Mouse (Mus musculus): ENCODE data around the gene Vps35l. TPM values are rescaled to one million over a fixed set of nuclear protein-coding genes. Genes with fewer than 3 reads are reported as not detected.
A peak's percentile ranks its signal among the peaks of the same experiment; 100 is the strongest.

The Vps35l gene
- polyA plus RNA-seq, 1 experiment: 1.2 TPM

DNA sequence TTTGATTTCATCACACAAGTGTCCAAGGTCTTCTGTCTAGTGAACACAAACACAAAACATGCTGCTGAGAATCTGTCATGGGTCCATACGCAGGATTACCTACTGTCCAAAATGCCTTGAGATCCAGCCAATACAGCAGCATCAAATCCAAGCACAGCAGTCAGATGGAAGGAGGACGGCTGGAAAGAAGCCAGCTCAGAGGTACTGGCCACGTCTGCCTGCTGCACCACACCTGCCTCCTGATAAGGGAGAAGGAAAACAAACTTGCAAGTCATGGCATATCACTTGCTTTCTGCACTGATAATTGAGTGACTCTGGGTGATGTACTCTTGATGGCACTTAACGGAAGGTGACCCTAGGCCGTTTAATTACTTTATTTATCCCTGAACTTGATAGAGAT, 105.1 kb downstream of the Vps35l start:
- H3K4me3 ChIP-seq (replicated peaks): no peak overlapping the region
- H3K9me3 ChIP-seq (ENCODE audit: control insufficient read depth, low read length): no peaks in the 10 kb centered on the region
- H3K4me1 ChIP-seq (ENCODE audit: control insufficient read depth): peaks cover 12% of the 10 kb centered on the region
- H3K27me3 ChIP-seq (ENCODE audit: control insufficient read depth): no peaks in the 10 kb centered on the region
- peaks cover 98% of the 10 kb centered on the region for H3K36me3 ChIP-seq (ENCODE audit: control insufficient read depth)
- TF ChIP-seq GATA1 (IDR thresholded peaks at IDR 0.05; ENCODE audit: low read length): no peak
- no peak for TF ChIP-seq TAL1 (IDR thresholded peaks at IDR 0.05; ENCODE audit: low read length)

DNA sequence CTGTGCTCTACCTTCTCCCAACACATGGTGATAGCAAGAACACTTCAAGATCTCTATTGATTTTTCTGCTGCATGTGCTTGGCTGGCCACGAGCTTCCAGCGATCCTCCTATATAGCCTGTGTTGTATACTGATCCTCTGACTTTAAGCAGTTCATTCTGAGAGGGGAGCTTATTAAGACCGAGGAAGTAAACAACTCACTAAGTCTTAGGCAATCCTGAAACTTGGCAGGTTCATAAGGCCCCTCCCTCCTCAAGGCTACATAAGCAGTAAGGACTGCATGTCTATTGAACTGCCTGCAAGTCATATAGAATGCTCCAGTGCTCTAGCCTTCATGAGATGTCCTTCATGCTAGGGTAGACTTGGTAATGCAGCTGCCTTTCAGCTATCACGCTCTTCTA, 106.3 kb downstream of the Vps35l start:
- Histone ChIP-seq H3K27me3 (ENCODE audit: control insufficient read depth) (no peaks in the 10 kb centered on the region), H3K4me1 (ENCODE audit: control insufficient read depth) (peaks cover 21% of the 10 kb centered on the region), H3K9me3 (ENCODE audit: control insufficient read depth, low read length) (no peaks in the 10 kb centered on the region), H3K4me3 (replicated peaks) (no peak overlapping the region), H3K36me3 (ENCODE audit: control insufficient read depth) (peaks cover 99% of the 10 kb centered on the region)
- TF ChIP-seq TAL1 (IDR thresholded peaks at IDR 0.05; ENCODE audit: low read length): no peak
- TF ChIP-seq GATA1 (IDR thresholded peaks at IDR 0.05; ENCODE audit: low read length): no peak

DNA sequence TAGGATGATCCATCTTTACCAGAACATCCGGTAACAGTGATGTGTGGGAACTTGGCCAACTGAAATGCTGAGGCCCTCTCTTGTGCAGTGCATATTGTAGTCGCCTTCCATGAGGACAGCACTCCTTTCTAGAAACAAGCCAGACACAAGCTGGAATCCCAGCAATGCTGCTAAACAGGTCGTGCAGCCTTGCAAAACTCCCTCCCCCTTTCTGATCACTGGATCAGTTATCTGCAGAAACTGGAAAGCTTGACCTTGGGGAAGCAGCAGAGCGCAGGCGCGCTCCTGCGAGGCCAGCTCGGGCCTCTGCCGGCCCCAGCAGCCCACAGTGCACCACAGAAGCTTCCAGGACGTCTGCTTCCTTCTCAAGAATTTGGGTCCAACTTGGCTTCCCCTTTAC, 108.8 kb downstream of the Vps35l start:
- no peaks in the 10 kb centered on the region for H3K9me3 ChIP-seq (ENCODE audit: control insufficient read depth, low read length)
- peaks cover 95% of the 10 kb centered on the region for H3K36me3 ChIP-seq (ENCODE audit: control insufficient read depth)
- no peak for TF ChIP-seq GATA1 (IDR thresholded peaks at IDR 0.05; ENCODE audit: low read length)
- no peak for TF ChIP-seq TAL1 (IDR thresholded peaks at IDR 0.05; ENCODE audit: low read length)
- H3K27me3 ChIP-seq (ENCODE audit: control insufficient read depth): no peaks in the 10 kb centered on the region
- peaks cover 23% of the 10 kb centered on the region for H3K4me1 ChIP-seq (ENCODE audit: control insufficient read depth)
- no peak overlapping the region for H3K4me3 ChIP-seq (replicated peaks)

DNA sequence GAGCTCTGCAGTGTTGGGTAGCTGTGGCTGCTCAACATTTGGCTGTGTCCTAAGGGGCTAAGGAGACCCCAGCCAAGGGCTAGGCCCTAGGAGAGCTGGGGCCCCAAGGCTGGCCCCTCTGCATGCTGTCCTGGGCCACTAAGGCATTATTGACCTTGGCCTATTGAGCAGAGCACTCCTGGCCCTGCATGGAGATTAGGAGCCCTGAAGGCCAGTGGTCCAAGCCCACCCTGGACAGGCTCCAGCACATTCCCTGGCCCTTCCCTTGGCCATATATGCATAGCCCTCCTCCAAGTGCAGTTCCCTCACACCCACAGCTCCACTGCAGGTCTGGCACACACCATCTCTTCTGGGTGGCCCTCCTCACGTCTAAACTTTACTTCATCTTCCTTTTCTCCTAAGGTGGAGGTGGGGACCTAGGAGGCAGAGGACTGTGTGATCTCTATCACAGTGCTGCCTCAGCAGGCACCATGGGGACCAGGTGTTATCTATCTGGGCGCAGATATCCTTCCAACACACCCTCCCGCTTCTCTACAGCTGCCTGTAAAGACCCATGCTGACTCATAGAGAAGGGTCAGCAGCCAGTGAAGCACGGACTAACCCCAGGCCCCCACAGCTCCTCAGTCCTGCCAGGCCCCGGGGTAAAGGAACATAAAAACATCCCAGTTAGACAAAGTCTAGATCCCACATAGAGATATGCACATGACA, 109.7 kb downstream of the Vps35l start:
- Histone ChIP-seq H3K4me1 (ENCODE audit: control insufficient read depth) (peaks cover 31% of the 10 kb centered on the region), H3K9me3 (ENCODE audit: control insufficient read depth, low read length) (no peaks in the 10 kb centered on the region), H3K36me3 (ENCODE audit: control insufficient read depth) (peaks cover 86% of the 10 kb centered on the region), H3K4me3 (replicated peaks) (no peak overlapping the region), H3K27me3 (ENCODE audit: control insufficient read depth) (no peaks in the 10 kb centered on the region)
- TF ChIP-seq GATA1 (IDR thresholded peaks at IDR 0.05; ENCODE audit: low read length): peak; percentile 24; the same call in 1 of the 2 replicates
- no peak for TF ChIP-seq TAL1 (IDR thresholded peaks at IDR 0.05; ENCODE audit: low read length)

DNA sequence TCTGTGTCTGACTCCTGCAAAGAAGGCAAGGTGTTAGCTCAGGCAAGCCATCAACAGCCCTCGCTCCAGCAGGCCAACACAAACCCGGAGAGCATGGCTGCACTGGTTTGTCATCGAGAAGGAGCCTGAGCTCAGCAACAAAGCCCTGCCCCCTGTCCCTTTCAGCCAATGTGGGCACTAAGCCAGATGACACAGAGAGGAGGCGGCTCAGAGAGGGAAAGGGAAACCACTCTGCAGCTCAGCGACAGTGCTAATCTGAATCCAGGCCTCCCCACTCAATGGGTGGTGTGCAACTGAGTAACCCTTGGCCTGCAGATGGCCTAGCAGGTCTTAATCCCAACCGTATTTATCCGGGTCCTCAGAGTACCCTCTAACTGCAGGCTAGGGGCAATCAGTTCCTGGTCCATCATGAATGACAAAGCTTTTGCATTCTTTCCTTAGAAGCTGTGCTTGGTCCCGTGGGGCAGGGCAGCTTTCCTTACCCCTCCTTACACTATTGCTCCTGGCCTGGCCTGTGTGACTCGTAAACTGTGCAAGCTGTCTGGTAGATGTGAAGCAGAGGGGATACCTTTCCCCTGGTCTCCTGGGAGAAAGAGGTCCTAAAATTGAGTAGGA, 110.8 kb downstream of the Vps35l start:
- TF ChIP-seq TAL1 (IDR thresholded peaks at IDR 0.05; ENCODE audit: low read length): no peak
- no peak for TF ChIP-seq GATA1 (IDR thresholded peaks at IDR 0.05; ENCODE audit: low read length)
- H3K9me3 ChIP-seq (ENCODE audit: control insufficient read depth, low read length): no peaks in the 10 kb centered on the region
- H3K4me1 ChIP-seq (ENCODE audit: control insufficient read depth): peaks cover 36% of the 10 kb centered on the region
- H3K4me3 ChIP-seq (replicated peaks): no peak overlapping the region
- H3K27me3 ChIP-seq (ENCODE audit: control insufficient read depth): no peaks in the 10 kb centered on the region
- H3K36me3 ChIP-seq (ENCODE audit: control insufficient read depth): peaks cover 75% of the 10 kb centered on the region

DNA sequence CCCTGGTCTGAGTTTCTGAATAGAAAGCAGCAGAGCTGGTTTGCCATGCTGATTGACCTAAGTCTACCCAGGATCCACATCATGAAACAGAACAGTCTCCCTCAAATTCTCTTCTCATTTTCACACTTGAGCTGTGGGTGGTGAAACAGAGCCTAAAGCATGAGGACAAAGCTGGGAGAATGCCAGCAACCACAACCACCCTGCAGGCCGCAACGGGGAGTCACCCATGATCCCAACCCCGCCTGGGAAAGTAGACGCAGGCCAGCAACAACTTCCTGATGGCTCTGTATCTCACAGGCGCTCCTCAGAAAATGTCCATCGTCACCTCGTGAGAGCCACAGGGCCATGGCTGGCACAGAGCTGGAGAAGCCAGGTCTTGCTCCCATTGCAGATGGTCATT, 111.5 kb downstream of the Vps35l start:
- Histone ChIP-seq H3K36me3 (ENCODE audit: control insufficient read depth) (peaks cover 68% of the 10 kb centered on the region), H3K4me3 (replicated peaks) (no peak overlapping the region), H3K9me3 (ENCODE audit: control insufficient read depth, low read length) (no peaks in the 10 kb centered on the region), H3K27me3 (ENCODE audit: control insufficient read depth) (no peaks in the 10 kb centered on the region), H3K4me1 (ENCODE audit: control insufficient read depth) (peaks cover 44% of the 10 kb centered on the region)
- TF ChIP-seq TAL1 (IDR thresholded peaks at IDR 0.05; ENCODE audit: low read length): no peak
- TF ChIP-seq GATA1 (IDR thresholded peaks at IDR 0.05; ENCODE audit: low read length): no peak

DNA sequence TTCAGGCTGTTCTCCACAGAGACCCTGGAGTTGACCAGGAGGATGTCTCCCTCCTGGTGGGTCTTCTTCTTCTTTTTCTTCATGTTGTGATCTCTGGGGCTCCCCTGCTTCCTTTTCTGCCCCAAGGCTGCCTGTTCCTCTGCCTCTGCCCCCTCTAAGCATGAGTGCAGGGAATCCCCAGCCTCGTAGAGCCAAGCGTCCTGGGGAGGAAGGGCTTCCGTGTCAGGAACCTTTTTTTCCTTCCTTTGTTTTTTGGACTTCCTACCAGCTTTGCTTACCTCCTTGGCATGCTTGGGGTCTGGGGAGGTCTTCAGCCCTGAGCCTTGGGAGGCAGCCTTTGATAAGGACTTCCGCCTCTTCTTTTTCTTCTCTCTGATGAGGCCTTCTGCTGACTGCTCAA, 112.6 kb downstream of the Vps35l start:
- Histone ChIP-seq H3K9me3 (ENCODE audit: control insufficient read depth, low read length) (no peaks in the 10 kb centered on the region), H3K27me3 (ENCODE audit: control insufficient read depth) (no peaks in the 10 kb centered on the region), H3K36me3 (ENCODE audit: control insufficient read depth) (peaks cover 58% of the 10 kb centered on the region), H3K4me3 (replicated peaks) (no peak overlapping the region), H3K4me1 (ENCODE audit: control insufficient read depth) (peaks cover 44% of the 10 kb centered on the region)
- no peak for TF ChIP-seq GATA1 (IDR thresholded peaks at IDR 0.05; ENCODE audit: low read length)
- TF ChIP-seq TAL1 (IDR thresholded peaks at IDR 0.05; ENCODE audit: low read length): no peak

DNA sequence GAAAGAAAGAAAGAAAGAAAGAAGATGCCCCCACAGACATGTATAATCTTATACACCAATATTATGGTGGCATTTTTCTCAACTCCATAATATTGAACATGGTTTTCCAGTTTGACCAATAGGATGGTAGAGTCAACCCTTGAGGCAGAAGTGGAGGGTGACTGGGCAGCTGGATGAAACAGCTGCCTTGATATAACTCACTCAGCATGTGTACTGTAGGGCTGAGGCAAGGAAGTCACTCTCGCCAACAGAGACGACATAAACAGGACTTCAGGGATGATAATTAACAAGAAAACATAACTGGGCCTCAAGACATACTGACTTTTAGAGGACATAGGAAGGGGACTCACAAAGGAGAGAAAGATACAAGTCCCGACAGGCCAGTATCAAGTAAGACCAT, 114.6 kb downstream of the Vps35l start:
- H3K4me1 ChIP-seq (ENCODE audit: control insufficient read depth): peaks cover 42% of the 10 kb centered on the region
- no peaks in the 10 kb centered on the region for H3K27me3 ChIP-seq (ENCODE audit: control insufficient read depth)
- H3K4me3 ChIP-seq (replicated peaks): peak overlapping the region; percentile 82
- no peaks in the 10 kb centered on the region for H3K9me3 ChIP-seq (ENCODE audit: control insufficient read depth, low read length)
- no peak for TF ChIP-seq GATA1 (IDR thresholded peaks at IDR 0.05; ENCODE audit: low read length)
- no peak for TF ChIP-seq TAL1 (IDR thresholded peaks at IDR 0.05; ENCODE audit: low read length)
- peaks cover 38% of the 10 kb centered on the region for H3K36me3 ChIP-seq (ENCODE audit: control insufficient read depth)

DNA sequence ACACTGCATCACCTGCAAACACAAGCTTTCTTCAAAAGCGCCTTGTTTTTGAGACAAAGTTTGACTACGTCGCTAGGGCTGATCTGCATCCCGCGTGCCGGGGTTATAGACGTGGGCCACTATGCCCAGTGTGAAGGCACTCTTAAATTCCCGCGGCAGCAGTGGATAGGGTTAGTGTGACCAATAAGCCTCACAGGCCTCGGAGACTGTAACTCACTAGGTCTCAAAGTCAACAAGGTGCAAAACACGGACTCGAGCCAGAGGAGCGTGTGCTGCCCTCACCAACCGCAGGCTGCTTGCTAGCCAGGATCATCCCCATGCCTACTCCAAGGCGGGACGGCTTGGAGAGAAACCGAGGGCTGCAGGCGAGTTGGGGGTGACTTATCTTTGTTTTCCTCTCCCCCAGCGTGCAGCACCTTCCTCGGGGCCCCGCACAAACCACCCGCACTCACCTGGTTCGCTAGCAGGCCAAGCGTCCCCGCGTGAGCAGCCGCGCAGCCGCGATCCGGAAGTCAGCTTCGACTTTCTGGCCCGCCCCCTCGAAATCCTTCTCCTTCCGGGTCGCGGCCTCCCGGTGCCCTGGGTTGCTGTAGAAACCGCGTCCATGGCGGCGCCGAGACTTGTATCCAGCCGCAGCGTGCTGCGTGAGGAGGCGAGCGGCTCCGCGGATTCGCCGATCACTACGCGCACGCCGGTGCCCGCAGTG, 115.3 kb downstream of the Vps35l start, which contains the start of gene Iqck:
Iqck (plus strand) TSS at position 582 of the 706 bp plus-strand sequence.
- no peak for TF ChIP-seq GATA1 (IDR thresholded peaks at IDR 0.05; ENCODE audit: low read length)
- no peak for TF ChIP-seq TAL1 (IDR thresholded peaks at IDR 0.05; ENCODE audit: low read length)
- Histone ChIP-seq H3K4me1 (ENCODE audit: control insufficient read depth) (peaks cover 35% of the 10 kb centered on the region), H3K27me3 (ENCODE audit: control insufficient read depth) (no peaks in the 10 kb centered on the region), H3K36me3 (ENCODE audit: control insufficient read depth) (peaks cover 31% of the 10 kb centered on the region), H3K9me3 (ENCODE audit: control insufficient read depth, low read length) (no peaks in the 10 kb centered on the region), H3K4me3 (replicated peaks) (peak within 1 kb of the TSS; percentile 82)

All from erythroblast, embryonic 14.5 days (primary cell).